Mouse (Mus musculus): ENCODE measurements at regions not wholly inside any gene's neighbourhood (a gene's known extent, or its start where the extent isn't known, plus 50 kb on each side); places are given as distances from the start of the nearest gene placed in this dataset.

DNA sequence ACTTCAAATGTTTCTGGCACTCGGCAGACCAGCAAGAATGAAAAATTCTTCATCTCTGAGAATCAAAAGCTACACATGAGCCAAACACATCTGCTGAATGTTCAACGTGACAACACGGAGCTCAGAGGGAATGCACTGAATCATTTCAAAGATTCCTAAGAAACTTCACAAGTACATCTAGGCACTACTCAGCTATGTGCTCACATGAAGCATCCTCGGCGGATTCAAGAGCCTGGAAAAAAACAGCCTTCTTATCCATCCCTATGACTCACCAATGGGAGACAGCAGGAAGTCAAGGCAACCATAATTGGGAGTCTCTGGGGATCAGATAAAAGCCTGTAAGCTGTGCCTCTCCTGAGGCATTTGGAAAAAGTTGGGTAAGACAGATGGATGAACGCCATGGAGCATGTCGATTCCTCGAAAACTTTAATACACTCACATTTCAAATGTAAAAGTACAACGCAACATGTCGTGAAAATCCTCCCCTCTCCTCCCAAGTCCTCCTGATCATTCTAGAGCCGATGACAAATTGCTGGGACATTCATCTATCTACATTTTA, 173.8 kb upstream of the Myocd start:
- TF ChIP-seq CTCF (IDR thresholded peaks at IDR 0.05; ENCODE audit: insufficient read depth, low read length) (no peak), POLR2A (IDR thresholded peaks at IDR 0.05; ENCODE audit: borderline replicate concordance, extremely low read depth, low read depth, low read length) (no peak)

Measured in lung, adult 2 months (tissue).